Mouse (Mus musculus): ENCODE results near the gene Lrp2.

- TF ChIP-seq USF1 (IDR thresholded peaks at IDR 0.05; ENCODE audit: low read depth, low read length), result no peak
- TF ChIP-seq POLR2AphosphoS2 (IDR thresholded peaks at IDR 0.05; ENCODE audit: low read length), result no peak
Measured at GRCm38 (mm10) chr2:69380281-69380680, 205.6 kb downstream of the Lrp2 start, which contains the start of gene Dhrs9.

All from MEL (cell line).